Mouse (Mus musculus) ovary, postnatal 36 days (tissue): ENCODE data around the gene Slc35g1.

Source experiments
- DNase-seq: peaks from one replicate; pipeline ENCODE4 v3.0.0; 2022; ENCODE audit warnings: low spot score, mixed read lengths

Gene Slc35g1

DNA sequence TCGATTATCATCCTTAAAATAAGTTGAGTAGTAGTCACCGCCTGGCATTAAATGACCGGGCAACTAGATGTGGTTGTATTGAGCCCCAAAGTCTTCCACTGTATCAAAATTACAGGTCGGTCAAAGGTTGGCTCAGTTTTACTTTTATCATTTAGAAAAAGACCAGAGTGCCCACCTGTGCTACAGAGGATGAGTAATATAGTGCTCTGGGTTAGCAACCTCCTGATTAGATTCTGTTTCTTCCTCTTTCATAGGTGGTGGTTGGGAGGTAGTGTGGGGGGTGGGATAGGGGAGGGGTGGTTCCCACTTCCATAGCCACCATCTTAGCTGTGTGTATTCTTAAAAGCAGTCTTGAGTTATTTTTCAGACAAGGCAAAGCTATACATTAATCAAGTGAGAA lies 7.9 kb upstream of the Slc35g1 start:
- no peak for DNase-seq

DNA sequence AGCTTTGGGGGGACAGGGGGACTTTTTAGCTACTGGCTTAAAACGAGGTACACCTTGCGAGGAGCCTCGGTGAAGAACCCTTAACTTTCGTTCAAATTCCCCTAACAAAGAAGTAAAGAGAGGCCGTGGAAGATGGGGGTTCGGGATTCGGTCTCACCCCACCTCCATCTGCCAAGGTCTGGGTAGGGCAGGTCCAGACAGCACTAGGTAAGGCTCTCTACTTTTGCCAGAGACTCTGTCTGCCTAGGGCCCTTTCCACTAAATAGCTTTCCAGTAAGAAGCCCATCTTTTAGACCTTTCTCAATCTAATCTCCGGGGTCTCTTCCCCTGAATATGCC lies 822 bp downstream of the Slc35g1 start:
- DNase-seq = no peak

DNA sequence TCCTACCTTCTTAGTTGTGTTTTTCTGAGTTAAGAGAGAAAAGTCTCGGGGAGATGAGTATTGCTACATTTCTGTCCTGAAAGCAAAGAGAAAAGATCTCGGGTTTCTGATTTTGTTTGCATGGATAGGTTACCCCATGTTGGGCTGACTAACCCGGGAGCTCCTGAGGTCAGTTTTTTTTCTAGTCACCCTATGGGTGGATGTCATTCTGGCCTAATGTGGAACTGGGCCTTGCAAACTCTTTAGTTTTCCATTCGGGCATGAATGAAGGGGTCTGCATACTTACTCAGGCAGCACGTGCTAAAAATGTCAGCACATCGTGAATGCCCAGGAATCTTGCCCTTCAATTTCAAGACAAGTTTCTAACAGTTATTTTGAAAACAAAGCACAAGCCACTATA lies 1.2 kb downstream of the Slc35g1 start:
- DNase-seq = no peak

DNA sequence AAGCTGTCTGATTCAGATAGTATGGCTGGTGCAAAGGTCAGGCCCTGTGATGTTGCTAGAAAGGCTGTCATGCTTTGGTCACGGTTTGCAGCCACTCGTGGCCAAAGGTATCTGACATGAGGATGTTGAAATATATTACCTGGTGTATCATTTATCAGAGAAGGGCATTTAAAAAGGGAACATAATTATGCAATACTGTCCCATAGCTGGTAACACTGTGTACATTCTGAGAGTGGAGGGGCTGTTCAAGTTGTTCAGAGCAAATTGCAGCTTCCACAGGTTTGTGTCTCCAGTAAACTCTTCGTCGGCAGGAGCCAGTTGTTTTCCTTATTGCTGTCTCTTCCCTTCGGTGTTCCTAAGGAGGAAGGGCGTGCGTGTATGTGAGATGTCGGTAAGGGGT lies 3.2 kb downstream of the Slc35g1 start:
- DNase-seq = no peak

DNA sequence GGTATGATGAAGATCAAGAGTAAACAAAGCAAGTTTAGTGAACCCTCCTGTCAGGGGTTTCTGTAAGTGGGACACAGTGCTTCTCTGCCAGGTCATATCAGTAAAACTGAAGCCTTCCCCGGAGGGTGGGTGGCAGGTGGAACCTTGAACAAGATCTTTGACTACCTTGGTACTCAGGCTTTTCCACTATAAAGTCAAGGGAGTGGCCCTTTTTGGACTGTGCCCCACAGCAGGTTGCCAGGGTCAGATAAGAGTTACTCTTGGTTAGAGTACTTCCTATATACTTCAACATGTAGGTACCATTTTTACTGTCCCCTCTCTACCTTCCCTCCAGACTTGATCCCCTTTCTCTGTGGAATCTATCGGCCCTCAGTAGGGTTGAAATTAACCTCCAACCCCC lies 5.1 kb downstream of the Slc35g1 start:
- no peak for DNase-seq

DNA sequence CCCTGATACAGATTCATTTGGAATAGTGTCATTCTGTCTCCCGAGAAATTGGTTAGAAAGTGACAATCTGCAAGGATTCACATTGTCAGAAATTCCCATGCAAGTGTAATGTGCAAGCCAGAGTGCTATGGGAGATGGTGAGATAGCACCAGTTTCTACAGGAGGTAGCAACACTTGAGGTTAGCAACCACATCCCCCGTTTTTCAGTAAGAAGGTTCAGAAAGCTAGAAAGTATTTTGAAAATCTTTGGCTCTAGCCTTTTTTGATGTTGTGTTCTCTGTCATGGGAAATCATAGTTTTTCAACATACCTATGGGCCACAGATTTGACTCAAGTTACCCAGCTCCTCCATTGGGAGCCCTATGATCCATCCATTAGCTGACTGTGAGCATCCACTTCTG lies 5.6 kb downstream of the Slc35g1 start:
- no peak for DNase-seq

DNA sequence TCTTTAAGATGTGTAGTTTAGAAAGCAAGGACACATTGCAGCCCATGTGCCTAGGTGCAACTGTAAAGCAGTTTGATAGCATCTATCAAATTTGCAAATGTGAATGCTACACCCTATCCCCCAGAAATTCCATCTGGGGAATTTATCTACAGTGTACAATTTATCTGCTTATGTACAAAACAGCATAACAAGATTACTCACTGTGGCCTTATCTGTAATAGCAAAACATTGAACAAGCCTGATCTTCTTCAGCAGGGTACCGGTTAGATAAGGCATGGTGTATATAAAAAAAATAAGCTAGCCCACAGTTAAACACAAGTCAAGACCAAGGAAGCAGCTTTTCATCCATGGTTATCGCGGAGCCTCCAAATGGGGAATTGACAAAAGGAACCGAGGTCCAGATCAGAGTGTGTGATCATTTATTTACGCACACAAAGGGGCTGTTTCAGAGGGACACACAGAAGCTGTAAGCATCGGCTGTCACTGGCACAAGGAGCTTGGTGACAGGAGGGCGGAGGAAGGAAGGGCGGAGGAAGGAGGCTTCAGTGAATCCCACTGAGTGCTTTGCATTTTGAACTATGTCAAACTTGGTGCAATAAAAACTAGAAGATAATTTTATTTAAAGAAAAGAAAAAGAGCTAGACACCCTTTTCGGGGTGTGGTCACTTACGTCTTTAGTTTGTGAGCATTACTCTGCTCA lies 14.7 kb downstream of the Slc35g1 start:
- DNase-seq = no peak

DNA sequence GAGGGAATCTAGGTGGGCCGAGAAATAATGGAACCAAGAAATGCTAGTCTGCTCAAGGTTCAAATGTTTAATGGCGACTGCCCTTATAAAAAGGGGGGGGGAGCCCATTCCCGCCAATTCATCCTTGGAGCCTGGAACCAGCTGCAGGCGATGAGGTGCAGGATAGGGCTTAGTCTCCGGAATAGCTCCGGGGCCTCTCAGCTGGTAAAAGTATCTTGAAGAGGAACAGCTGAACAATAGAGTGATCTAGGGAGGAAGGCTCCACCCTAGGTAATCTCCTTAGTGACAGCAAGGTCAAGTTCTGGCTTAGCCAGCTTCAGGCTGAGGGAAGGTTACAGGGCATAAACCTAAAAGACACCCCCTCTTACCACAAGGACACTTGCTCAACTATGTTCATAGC lies 18.1 kb downstream of the Slc35g1 start:
- no peak for DNase-seq

DNA sequence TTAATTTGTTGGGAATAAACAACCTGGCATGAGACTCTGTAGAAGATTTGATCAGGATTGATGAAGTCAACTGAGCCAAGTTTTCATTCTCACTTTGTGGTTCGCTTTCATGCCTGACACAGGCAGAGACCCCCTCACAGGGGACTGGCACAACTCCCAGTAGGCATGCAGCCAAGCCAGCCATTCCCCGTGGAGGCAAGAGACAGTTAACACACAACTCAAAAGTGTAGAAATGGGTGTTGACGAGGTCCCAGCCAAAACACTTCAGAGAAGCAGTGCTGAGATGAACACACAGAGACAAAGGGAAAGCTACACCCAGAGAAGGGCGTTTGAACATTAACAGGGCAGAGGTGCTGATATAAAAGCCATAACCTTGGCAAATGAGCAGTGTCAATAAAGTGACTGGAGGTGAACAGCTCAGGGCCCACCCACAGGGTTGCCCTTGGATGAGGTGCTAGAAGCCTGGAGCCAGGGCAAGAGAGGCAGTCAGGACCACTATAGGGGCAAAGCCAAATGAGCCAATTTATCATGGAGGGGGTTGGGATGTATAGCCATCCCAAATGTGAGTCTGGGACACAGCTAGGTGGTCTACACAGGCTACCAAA lies 23.1 kb downstream of the Slc35g1 start:
- no peak for DNase-seq

DNA sequence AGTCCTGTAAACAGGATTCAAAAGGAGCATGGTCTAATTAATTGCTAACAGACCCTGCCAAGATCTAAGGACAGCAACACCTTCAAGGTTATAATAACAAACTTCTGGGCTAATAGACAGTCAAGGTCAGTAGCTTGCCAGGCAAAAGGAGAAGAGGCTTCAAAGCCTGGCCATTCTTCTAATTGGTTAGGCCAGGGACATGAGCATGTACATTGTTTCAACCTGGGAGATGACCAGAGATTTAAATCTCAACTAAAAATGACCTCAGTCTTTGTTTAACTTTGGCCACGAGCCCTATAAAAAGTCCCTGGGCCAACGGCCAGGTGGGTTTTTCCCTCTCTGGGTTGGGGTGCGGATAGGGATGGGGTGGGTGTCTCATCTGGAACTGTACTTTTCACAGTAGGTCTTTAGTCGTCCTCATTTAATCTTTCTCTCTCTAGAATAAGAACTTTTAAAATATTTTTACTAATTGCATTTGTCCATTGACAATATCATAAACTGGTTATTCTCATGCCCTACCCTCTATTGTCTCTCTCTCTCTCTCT lies 25.0 kb downstream of the Slc35g1 start:
- DNase-seq = peak; percentile 13

DNA sequence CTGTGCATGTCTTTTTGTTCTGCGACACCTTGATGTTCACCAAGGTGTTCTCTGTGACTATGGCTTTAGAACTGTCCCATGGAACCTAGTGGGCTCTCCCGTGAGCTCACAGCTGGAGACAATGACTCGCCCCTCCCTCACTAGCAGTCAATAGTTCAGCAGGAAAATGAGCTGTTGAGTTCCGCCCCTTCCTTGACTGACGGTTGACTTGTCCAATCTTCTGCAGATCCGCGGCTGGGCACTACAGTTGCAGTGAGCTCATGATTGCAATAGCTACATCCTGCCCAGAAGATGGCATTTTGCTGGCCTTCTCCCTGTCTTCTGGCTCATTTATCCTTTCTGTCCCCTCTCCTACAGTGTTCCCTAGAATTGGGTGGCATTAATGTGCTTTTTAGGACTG lies 25.7 kb downstream of the Slc35g1 start:
- DNase-seq = peak; percentile 27

DNA sequence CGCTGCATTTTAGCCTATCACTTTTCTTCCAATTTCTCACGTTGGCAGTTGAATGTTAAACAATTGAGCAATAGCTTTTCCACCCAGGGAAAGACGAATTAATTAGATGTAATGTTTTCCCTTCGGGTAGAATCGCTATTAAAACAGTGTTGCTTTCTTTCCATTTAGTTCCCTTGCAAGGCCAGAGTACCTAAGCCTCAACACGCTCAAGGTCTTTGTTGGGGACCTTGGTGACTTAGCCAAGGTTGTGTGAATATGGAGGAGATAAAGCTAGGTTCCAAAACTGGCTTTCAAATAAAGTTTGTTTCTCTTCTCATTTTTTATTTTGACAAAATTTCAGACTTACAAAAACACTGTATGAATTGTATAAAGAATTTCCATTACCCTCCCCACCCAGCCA lies 27.1 kb downstream of the Slc35g1 start:
- DNase-seq = no peak

DNA sequence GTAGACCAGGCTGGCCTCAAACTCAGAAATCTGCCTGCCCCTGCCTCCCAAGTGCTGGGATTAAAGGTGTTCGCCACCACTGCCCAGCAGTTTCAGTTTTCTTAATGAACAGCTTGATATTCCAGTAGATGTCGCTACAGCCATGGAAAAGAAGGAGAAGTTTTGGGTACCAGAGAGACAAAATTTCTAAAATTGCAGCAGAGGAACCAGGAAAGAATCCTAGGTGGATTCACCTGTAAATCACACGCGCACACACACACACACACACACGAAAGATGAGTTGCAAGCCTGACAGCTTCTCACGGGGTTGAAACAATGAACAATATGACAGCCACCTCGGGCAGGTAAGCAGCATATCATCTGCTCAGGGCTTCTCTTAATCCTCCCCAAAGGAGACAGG lies 28.1 kb downstream of the Slc35g1 start:
- DNase-seq = no peak

DNA sequence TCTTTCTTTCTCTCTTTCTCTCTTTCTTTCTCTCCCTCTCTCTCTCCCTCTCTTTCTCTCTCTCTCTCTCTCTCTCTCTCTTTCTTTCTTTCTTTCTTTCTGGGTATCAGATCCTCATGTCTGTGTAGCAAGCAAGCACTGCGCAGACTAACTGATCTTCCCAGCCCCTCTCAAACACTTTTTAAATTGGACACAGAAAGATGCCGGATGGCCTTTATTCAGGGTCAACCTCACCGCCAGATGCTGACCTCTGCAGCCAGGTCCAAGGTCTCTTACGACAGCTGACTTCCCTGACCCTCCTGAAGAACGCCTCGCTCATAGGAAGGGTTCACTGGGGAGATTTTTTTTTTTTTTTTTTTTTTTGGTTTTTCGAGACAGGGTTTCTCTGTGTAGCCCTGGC lies 28.8 kb downstream of the Slc35g1 start:
- DNase-seq = no peak

DNA sequence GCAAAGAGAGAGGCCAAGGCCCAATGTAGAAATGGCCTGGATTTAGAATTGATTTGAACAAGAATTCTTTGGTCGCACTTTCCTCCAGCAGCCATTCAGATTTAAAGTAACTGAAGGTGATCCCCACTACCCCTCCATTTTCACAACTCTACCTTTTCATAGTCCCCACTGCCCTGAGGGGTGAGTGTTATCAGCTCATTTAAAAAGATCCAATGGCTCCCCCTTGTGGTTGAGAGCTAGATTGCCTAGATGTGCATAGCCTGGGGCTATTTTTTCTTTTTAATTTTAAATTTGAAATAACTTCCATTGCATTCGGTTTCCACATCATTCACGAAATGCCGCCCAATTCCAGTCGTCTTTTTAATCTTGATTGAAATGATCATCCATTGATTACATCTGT lies 33.5 kb downstream of the Slc35g1 start:
- DNase-seq = no peak

DNA sequence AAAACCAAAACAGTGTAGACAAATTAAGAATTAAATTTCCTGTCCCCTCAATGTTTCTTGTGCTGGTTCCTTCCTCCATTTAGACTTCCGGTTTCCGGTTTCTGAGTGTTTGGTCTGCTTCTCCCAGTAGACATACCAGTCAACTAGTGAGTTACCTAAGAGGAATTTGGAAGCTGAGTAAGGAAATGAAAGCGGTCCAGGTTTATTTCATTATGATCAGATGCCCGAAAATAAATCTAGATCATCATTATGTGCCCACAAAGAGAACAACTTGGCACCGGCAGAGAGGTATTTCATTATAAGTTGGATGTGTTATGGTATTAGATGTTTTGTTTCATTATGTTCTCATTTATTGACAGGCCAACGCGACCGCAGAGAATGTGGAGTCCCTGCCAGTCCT lies 34.7 kb downstream of the Slc35g1 start:
- DNase-seq = no peak

DNA sequence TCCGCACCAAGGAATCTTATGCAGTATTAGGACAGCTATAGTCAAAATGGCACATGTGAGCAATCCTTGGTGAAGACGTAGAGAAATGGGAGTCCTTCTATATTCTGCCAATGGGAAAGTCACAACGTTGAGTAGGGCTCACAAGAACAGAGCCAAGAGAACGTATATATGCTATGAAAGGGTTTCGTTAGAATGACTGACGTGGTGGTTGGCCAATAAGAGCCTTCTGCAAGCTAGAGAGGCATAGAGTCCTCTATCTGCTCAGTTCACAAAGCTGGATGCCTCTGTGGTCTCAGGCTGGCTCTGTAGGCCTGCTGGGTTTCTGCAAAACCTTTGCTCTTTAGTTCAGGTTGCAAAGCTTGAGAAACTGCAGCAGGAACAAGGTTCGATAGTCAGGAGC lies 35.5 kb downstream of the Slc35g1 start:
- DNase-seq = no peak

DNA sequence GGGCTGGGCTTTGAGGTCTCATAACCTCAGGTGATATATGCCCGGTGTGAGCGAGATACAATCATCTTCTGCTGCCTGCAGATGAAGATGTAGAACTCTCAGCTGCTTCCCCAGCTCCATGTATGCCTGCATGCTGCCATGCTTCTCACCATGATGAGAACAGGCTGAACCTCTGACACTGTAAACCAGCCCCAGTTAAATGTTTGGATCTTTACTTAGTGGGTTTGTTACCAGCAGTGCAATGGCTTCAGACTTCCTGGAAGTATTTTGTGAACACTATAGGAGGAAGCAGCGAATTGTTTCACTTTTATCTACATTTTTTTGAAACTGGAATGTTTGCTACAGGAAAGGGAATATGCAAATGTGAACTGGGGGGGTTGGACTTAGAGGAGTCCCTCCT lies 36.2 kb downstream of the Slc35g1 start:
- DNase-seq = no peak

DNA sequence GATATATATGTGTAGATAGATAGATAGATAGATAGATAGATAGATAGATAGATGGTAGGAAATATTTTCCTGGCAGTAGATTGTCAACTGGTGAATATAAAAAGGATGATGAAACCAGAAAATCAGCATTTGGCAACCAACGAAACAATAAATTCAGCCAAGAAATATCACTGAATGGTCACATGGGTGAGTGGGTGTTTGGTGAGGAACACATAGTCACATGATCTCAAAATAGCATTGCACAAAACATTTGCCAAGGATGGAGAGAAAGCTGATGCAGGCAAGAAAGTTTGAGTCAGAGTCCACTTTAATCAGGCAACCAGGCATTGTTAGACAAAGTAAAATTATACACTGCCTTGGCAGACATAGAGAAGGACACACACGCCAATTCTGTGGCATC lies 37.6 kb downstream of the Slc35g1 start:
- DNase-seq = no peak

DNA sequence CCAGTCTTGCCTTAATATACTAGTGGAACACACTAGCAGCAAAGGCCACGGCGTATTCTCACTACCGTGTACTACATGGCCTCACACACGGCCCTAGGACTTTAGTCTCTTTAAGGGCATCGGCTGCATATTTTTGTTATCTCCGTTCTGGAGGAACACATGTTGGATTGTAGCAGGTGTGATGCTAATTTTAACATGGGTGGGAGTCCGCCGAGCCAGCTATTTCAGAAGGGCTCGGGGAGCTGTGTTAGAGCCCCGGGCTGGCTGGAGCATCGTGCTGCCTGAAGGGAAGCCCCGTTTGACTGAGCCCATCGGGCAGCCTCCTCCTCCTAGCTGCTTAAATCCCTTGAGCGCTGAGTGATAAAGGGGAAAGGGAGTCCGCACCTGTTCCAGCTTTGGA lies 39.4 kb downstream of the Slc35g1 start:
- no peak for DNase-seq

DNA sequence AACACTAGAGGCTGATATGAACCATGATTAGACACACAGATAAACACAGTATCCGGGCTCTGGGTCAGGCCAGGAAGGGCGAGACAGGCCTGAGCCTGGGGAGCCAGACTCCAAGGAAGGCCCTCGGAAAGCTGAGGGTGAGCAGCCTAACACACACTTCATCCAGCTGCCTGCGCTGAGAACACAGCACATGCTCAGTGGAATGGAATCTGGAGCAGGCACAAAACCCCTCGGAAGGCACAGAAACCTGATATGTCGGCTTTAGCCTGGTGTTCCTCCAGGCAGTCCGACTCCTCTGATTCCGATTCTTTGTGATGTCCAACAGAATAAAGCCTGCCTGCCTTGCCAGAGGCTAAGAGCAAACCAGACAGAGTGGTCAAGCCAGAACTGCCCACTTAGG lies 46.1 kb downstream of the Slc35g1 start:
- DNase-seq = no peak

DNA sequence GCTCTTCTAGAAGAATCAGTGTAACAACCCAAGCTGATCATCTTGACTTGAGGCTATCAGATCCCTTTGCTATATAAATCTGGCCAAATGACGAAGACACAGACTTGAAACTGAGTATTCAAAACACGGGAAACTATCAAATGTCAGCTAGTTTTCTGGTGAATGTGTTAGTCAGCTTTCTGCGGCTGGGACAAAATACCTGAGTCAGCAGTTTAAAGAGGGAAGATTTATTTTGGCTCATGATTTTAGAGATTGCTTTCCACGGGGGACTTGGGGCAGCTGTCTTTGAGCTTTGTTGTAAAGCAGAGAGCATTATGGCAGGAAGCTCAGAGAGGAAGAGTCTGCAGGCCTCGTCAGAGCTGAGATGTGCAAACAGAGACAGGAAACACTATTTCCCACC lies 50.0 kb downstream of the Slc35g1 start:
- DNase-seq = no peak
